Mouse (Mus musculus): ENCODE data around the gene Gm30083.
A peak's percentile ranks its signal among the peaks of the same experiment; 100 is the strongest.

Gm30083 gene

GRCm38 (mm10) chr14:34015063-34015462 lies at the start of gene Gm30083:
Gm30083 (minus strand) TSS chr14:34015182.
- no peak for DNase-seq (ENCODE audit: low read depth)

GRCm38 (mm10) chr14:34052516-34052915 lies 37.5 kb upstream of the Gm30083 start, which contains the start of gene Antxrl:
Antxrl (plus strand) TSS chr14:34052707.
- DNase-seq (ENCODE audit: low read depth): no peak

GRCm38 (mm10) chr14:34050101-34050779 lies 35.3 kb upstream of the Gm30083 start:
- DNase-seq (ENCODE audit: low read depth): no peak

- DNase-seq (ENCODE audit: low read depth): no peak
Observed at GRCm38 (mm10) chr14:34043341-34043740, 28.4 kb upstream of the Gm30083 start.

GRCm38 (mm10) chr14:34041241-34041640 lies 26.3 kb upstream of the Gm30083 start:
- DNase-seq (ENCODE audit: low read depth): no peak

GRCm38 (mm10) chr14:34033841-34034610 lies 19.0 kb upstream of the Gm30083 start:
- no peak for DNase-seq (ENCODE audit: low read depth)

GRCm38 (mm10) chr14:34026710-34027109 lies 11.7 kb upstream of the Gm30083 start:
- no peak for DNase-seq (ENCODE audit: low read depth)

- DNase-seq (ENCODE audit: low read depth): no peak
Observed at GRCm38 (mm10) chr14:34016938-34017337, 2.0 kb upstream of the Gm30083 start.

- DNase-seq (ENCODE audit: low read depth): no peak
Observed at GRCm38 (mm10) chr14:34016381-34016780, 1.4 kb upstream of the Gm30083 start, which contains the start of gene Gm5460. Gm5460 (plus strand) TSS chr14:34016758.

GRCm38 (mm10) chr14:34002358-34002757 lies 12.6 kb downstream of the Gm30083 start:
- no peak for DNase-seq (ENCODE audit: low read depth)

GRCm38 (mm10) chr14:34001445-34001844 lies 13.5 kb downstream of the Gm30083 start:
- no peak for DNase-seq (ENCODE audit: low read depth)

- no peak for DNase-seq (ENCODE audit: low read depth)
Observed at GRCm38 (mm10) chr14:34000076-34000475, 14.9 kb downstream of the Gm30083 start.

- no peak for DNase-seq (ENCODE audit: low read depth)
Observed at GRCm38 (mm10) chr14:33997427-33997826, 17.6 kb downstream of the Gm30083 start.

- no peak for DNase-seq (ENCODE audit: low read depth)
Observed at GRCm38 (mm10) chr14:33993521-33994289, 21.3 kb downstream of the Gm30083 start.

GRCm38 (mm10) chr14:33993051-33993450 lies 21.9 kb downstream of the Gm30083 start:
- no peak for DNase-seq (ENCODE audit: low read depth)

- DNase-seq (ENCODE audit: low read depth): no peak
Observed at GRCm38 (mm10) chr14:33991971-33992370, 23.0 kb downstream of the Gm30083 start.

GRCm38 (mm10) chr14:33989201-33989600 lies 25.8 kb downstream of the Gm30083 start:
- DNase-seq (ENCODE audit: low read depth): no peak

GRCm38 (mm10) chr14:33978604-33979059 lies 36.4 kb downstream of the Gm30083 start, which contains the start of gene Zfp488:
Zfp488 (minus strand) TSS chr14:33978764.
- no peak for DNase-seq (ENCODE audit: low read depth)

GRCm38 (mm10) chr14:33977748-33978147 lies 37.2 kb downstream of the Gm30083 start:
- no peak for DNase-seq (ENCODE audit: low read depth)

GRCm38 (mm10) chr14:33974752-33975151 lies 40.2 kb downstream of the Gm30083 start:
- no peak for DNase-seq (ENCODE audit: low read depth)

GRCm38 (mm10) chr14:33972679-33973078 lies 42.3 kb downstream of the Gm30083 start:
- no peak for DNase-seq (ENCODE audit: low read depth)

GRCm38 (mm10) chr14:33965675-33966074 lies 49.3 kb downstream of the Gm30083 start:
- DNase-seq (ENCODE audit: low read depth): peak; percentile 1
